Mouse (Mus musculus): ENCODE measurements around the gene Rab32. TPM values are rescaled to one million over a fixed set of nuclear protein-coding genes. Genes with fewer than 3 reads are reported as not detected.
"Not testable (repeated sequence)": the region's sequence is repeated elsewhere in the genome, so short reads cannot be mapped to it uniquely, and the experiment has no call there.

Rab32 gene
- 4.8 and 5.6 TPM in 2 replicates for polyA plus RNA-seq (2015; fragmentation: Nextera tagmentation; extraction: Ambion mirVana)

- peak within 1 kb of the TSS; percentile 65 for H3K4me3 ChIP-seq (replicated peaks)
- H3K27me3 ChIP-seq = no peaks in the 10 kb centered on the region
- H3K9me3 ChIP-seq = no peaks in the 10 kb centered on the region
- H3K27ac ChIP-seq = no peak within 1 kb of the TSS
- H3K9ac ChIP-seq (replicated peaks) = peak within 1 kb of the TSS; percentile 69
- no peaks in the 10 kb centered on the region for H3K36me3 ChIP-seq
- peaks cover 13% of the 10 kb centered on the region; the same call in 1 of the 2 replicates for H3K4me1 ChIP-seq (replicated peaks)
- peak; percentile 99 for ATAC-seq
- WGBS = under 1% methylated on average over 51 of the region's 51 CpGs
- peak within 1 kb of the TSS; percentile 94 for H3K4me2 ChIP-seq (replicated peaks)
Measured at GRCm38 (mm10) chr10:10557570-10558336, at the start of gene Rab32. Rab32 (minus strand) TSS chr10:10558265.

- H3K36me3 ChIP-seq = no peaks in the 10 kb centered on the region
- no peak for ATAC-seq
- H3K27me3 ChIP-seq = no peaks in the 10 kb centered on the region
- H3K9ac ChIP-seq (replicated peaks) = no peak overlapping the region
- no peak overlapping the region for H3K4me3 ChIP-seq (replicated peaks)
- no peaks in the 10 kb centered on the region for H3K9me3 ChIP-seq
- 70% methylated on average over 3 of the region's 3 CpGs for WGBS
- no peaks in the 10 kb centered on the region for H3K4me1 ChIP-seq (replicated peaks)
- H3K4me2 ChIP-seq (replicated peaks) = no peak overlapping the region
- no peak overlapping the region for H3K27ac ChIP-seq
Measured at GRCm38 (mm10) chr10:10600771-10601170, 42.7 kb upstream of the Rab32 start.

- WGBS = 95% methylated on average over 2 of the region's 2 CpGs
- H3K4me3 ChIP-seq (replicated peaks); ATAC-seq; H3K9me3 ChIP-seq; H3K4me1 ChIP-seq (replicated peaks); H3K27me3 ChIP-seq; H3K4me2 ChIP-seq (replicated peaks); H3K27ac ChIP-seq; H3K9ac ChIP-seq (replicated peaks); H3K36me3 ChIP-seq: not testable (repeated sequence)
Measured at GRCm38 (mm10) chr10:10597495-10597894, 39.4 kb upstream of the Rab32 start.

GRCm38 (mm10) chr10:10580811-10581210 lies 22.7 kb upstream of the Rab32 start:
- 86% methylated on average over 3 of the region's 3 CpGs for WGBS
- Histone ChIP-seq H3K9ac (replicated peaks) (no peak overlapping the region), H3K27me3 (no peaks in the 10 kb centered on the region), H3K4me3 (replicated peaks) (no peak overlapping the region), H3K4me2 (replicated peaks) (no peak overlapping the region), H3K9me3 (no peaks in the 10 kb centered on the region), H3K36me3 (no peaks in the 10 kb centered on the region), H3K27ac (no peak overlapping the region), H3K4me1 (replicated peaks) (no peaks in the 10 kb centered on the region)
- no peak for ATAC-seq

- ATAC-seq = no peak
- no peak overlapping the region for H3K27ac ChIP-seq
- no peaks in the 10 kb centered on the region for H3K9me3 ChIP-seq
- H3K4me1 ChIP-seq (replicated peaks) = no peaks in the 10 kb centered on the region
- 81% methylated on average over 1 of the region's 1 CpGs for WGBS
- no peaks in the 10 kb centered on the region for H3K36me3 ChIP-seq
- H3K27me3 ChIP-seq = no peaks in the 10 kb centered on the region
- no peak overlapping the region for H3K4me3 ChIP-seq (replicated peaks)
- no peak overlapping the region for H3K9ac ChIP-seq (replicated peaks)
- H3K4me2 ChIP-seq (replicated peaks) = no peak overlapping the region
Measured at GRCm38 (mm10) chr10:10579821-10580220, 21.8 kb upstream of the Rab32 start.

- Histone ChIP-seq H3K4me1 (replicated peaks) (peaks cover 13% of the 10 kb centered on the region; the same call in 1 of the 2 replicates), H3K4me2 (replicated peaks) (peak overlapping the region; percentile 94), H3K4me3 (replicated peaks) (peak overlapping the region; percentile 65), H3K9me3 (no peaks in the 10 kb centered on the region), H3K36me3 (no peaks in the 10 kb centered on the region), H3K9ac (replicated peaks) (peak overlapping the region; percentile 69; the same call in 1 of the 2 replicates), H3K27me3 (no peaks in the 10 kb centered on the region), H3K27ac (no peak overlapping the region)
- WGBS = 49% methylated on average over 5 of the region's 5 CpGs
- peak; percentile 55 for ATAC-seq
Measured at GRCm38 (mm10) chr10:10558337-10558711, 259 bp upstream of the Rab32 start.

- peak overlapping the region; percentile 65 for H3K4me3 ChIP-seq (replicated peaks)
- 0 out of 2 replicates have a peak overlapping the region, but pooled peaks have one; percentile 14 for H3K9ac ChIP-seq (replicated peaks)
- peak overlapping the region; percentile 94 for H3K4me2 ChIP-seq (replicated peaks)
- no peaks in the 10 kb centered on the region for H3K36me3 ChIP-seq
- no peak for ATAC-seq
- no peaks in the 10 kb centered on the region for H3K27me3 ChIP-seq
- H3K27ac ChIP-seq = no peak overlapping the region
- 13% methylated on average over 8 of the region's 8 CpGs for WGBS
- H3K9me3 ChIP-seq = no peaks in the 10 kb centered on the region
- peaks cover 13% of the 10 kb centered on the region; the same call in 1 of the 2 replicates for H3K4me1 ChIP-seq (replicated peaks)
Measured at GRCm38 (mm10) chr10:10557085-10557484, 980 bp downstream of the Rab32 start.

GRCm38 (mm10) chr10:10555676-10556075 lies 2.4 kb downstream of the Rab32 start:
- H3K27ac ChIP-seq = no peak overlapping the region
- H3K4me1 ChIP-seq (replicated peaks) = peaks cover 13% of the 10 kb centered on the region; the same call in 1 of the 2 replicates
- no peak for ATAC-seq
- 92% methylated on average over 3 of the region's 3 CpGs for WGBS
- no peaks in the 10 kb centered on the region for H3K9me3 ChIP-seq
- no peaks in the 10 kb centered on the region for H3K36me3 ChIP-seq
- H3K4me3 ChIP-seq (replicated peaks) = no peak overlapping the region
- no peak overlapping the region for H3K4me2 ChIP-seq (replicated peaks)
- no peak overlapping the region for H3K9ac ChIP-seq (replicated peaks)
- H3K27me3 ChIP-seq = no peaks in the 10 kb centered on the region

GRCm38 (mm10) chr10:10555221-10555620 lies 2.8 kb downstream of the Rab32 start:
- no peak for ATAC-seq
- H3K9ac ChIP-seq (replicated peaks) = no peak overlapping the region
- peaks cover 13% of the 10 kb centered on the region; the same call in 1 of the 2 replicates for H3K4me1 ChIP-seq (replicated peaks)
- H3K4me3 ChIP-seq (replicated peaks) = no peak overlapping the region
- no peaks in the 10 kb centered on the region for H3K36me3 ChIP-seq
- H3K27ac ChIP-seq = no peak overlapping the region
- H3K27me3 ChIP-seq = no peaks in the 10 kb centered on the region
- H3K4me2 ChIP-seq (replicated peaks) = no peak overlapping the region
- 89% methylated on average over 5 of the region's 5 CpGs for WGBS
- no peaks in the 10 kb centered on the region for H3K9me3 ChIP-seq

- no peak for ATAC-seq
Measured at GRCm38 (mm10) chr10:10550134-10550533, 7.9 kb downstream of the Rab32 start.

GRCm38 (mm10) chr10:10546623-10547022 lies 11.4 kb downstream of the Rab32 start:
- H3K36me3 ChIP-seq = no peaks in the 10 kb centered on the region
- H3K9ac ChIP-seq (replicated peaks) = no peak overlapping the region
- H3K9me3 ChIP-seq = no peaks in the 10 kb centered on the region
- no peak for ATAC-seq
- H3K27ac ChIP-seq = no peak overlapping the region
- 92% methylated on average over 5 of the region's 5 CpGs for WGBS
- H3K4me3 ChIP-seq (replicated peaks) = no peak overlapping the region
- no peaks in the 10 kb centered on the region for H3K27me3 ChIP-seq
- H3K4me2 ChIP-seq (replicated peaks) = no peak overlapping the region
- H3K4me1 ChIP-seq (replicated peaks) = no peaks in the 10 kb centered on the region

More at GRCm38 (mm10) chr10:10550134-10550533, 7.9 kb downstream of the Rab32 start:
- no peak overlapping the region for H3K4me3 ChIP-seq (replicated peaks)
- H3K36me3 ChIP-seq = no peaks in the 10 kb centered on the region
- WGBS = 87% methylated on average over 1 of the region's 1 CpGs
- no peaks in the 10 kb centered on the region for H3K4me1 ChIP-seq (replicated peaks)
- H3K9ac ChIP-seq (replicated peaks) = no peak overlapping the region
- no peak overlapping the region for H3K4me2 ChIP-seq (replicated peaks)
- H3K27ac ChIP-seq = no peak overlapping the region
- no peaks in the 10 kb centered on the region for H3K27me3 ChIP-seq
- no peaks in the 10 kb centered on the region for H3K9me3 ChIP-seq

GRCm38 (mm10) chr10:10544955-10545354 lies 13.1 kb downstream of the Rab32 start:
- no peaks in the 10 kb centered on the region for H3K27me3 ChIP-seq
- ATAC-seq = no peak
- H3K9ac ChIP-seq (replicated peaks) = no peak overlapping the region

More at GRCm38 (mm10) chr10:10544955-10545354, 13.1 kb downstream of the Rab32 start:
- Histone ChIP-seq H3K4me3 (replicated peaks) (no peak overlapping the region), H3K4me2 (replicated peaks) (no peak overlapping the region), H3K4me1 (replicated peaks) (no peaks in the 10 kb centered on the region), H3K36me3 (no peaks in the 10 kb centered on the region), H3K27ac (no peak overlapping the region), H3K9me3 (no peaks in the 10 kb centered on the region)
- WGBS = 96% methylated on average over 3 of the region's 3 CpGs
